Mouse (Mus musculus) left cerebral cortex, postnatal 14 days (tissue): ENCODE results near the gene Gpx8. TPM values are rescaled to one million over a fixed set of nuclear protein-coding genes. Genes with fewer than 3 reads are reported as not detected.

Experiments used
- microRNA-seq, 2 experiments: library from miRNA; unstranded; fragments of <30 nt; microRNA quantifications; one replicate each; pipeline ENCODE4 v1.2.0; 2022
- total RNA-seq, 2 experiments: library from RNA; stranded (reverse); gene quantifications; 2 replicates each; pipeline ENCODE4 v1.2.3; 2021

The Gpx8 gene
- total RNA-seq, 2 experiments from 2014 or later: 12.5 to 14.1 TPM

Small RNAs within 50 kb of the gene (microRNA-seq; reads per million reads assigned to microRNA genes)
- gene Mir449a: 119 to 137 reads per million in 2 experiments
- gene Mir449b: 0 reads per million in 2 experiments
- 1.0 to 1.1 reads per million in 2 experiments for gene Mir449c

Other genes with a start within 250 kb of the Gpx8 start
- gene Plpp1, start 245.6 kb downstream of the Gpx8 start, total RNA-seq: 10 to 100 TPM; 26.9 TPM
- gene Mtrex, start 119.0 kb downstream of the Gpx8 start, total RNA-seq: 10 to 100 TPM; 40.6 to 41.6 TPM
- gene Dhx29, start 119.0 kb downstream of the Gpx8 start, total RNA-seq: 10 to 100 TPM; 21.8 to 21.9 TPM
- 1 to 10 TPM; 1.1 to 2.1 TPM for gene Ccno, start 58.6 kb downstream of the Gpx8 start, total RNA-seq
- gene Mcidas, start 52.6 kb downstream of the Gpx8 start, total RNA-seq: under 1 TPM; 0.20 to 0.36 TPM
- not detected for gene Cdc20b, start 11.3 kb downstream of the Gpx8 start, total RNA-seq
- gene Gzma, start 54.6 kb upstream of the Gpx8 start, total RNA-seq: not detected
- under 1 TPM; 0.61 to 0.66 TPM for gene Esm1, start 163.2 kb upstream of the Gpx8 start, total RNA-seq
- gene Gzmk, start 179.5 kb upstream of the Gpx8 start, total RNA-seq: not detected
- 1 to 10 TPM in 1 of 2 experiments, under 1 TPM in 1; 0.86 to 1.1 TPM for gene BC067074, start 246.7 kb upstream of the Gpx8 start, total RNA-seq